Mouse (Mus musculus): ENCODE measurements around the gene Gas2l1. TPM values are rescaled to one million over a fixed set of nuclear protein-coding genes. Genes with fewer than 3 reads are reported as not detected.
A peak's percentile ranks its signal among the peaks of the same experiment; 100 is the strongest.
"Not testable (repeated sequence)": the region's sequence is repeated elsewhere in the genome, so short reads cannot be mapped to it uniquely, and the experiment has no call there.

Gene Gas2l1
- polyA plus RNA-seq, 1 experiment = 2.3 TPM

DNA sequence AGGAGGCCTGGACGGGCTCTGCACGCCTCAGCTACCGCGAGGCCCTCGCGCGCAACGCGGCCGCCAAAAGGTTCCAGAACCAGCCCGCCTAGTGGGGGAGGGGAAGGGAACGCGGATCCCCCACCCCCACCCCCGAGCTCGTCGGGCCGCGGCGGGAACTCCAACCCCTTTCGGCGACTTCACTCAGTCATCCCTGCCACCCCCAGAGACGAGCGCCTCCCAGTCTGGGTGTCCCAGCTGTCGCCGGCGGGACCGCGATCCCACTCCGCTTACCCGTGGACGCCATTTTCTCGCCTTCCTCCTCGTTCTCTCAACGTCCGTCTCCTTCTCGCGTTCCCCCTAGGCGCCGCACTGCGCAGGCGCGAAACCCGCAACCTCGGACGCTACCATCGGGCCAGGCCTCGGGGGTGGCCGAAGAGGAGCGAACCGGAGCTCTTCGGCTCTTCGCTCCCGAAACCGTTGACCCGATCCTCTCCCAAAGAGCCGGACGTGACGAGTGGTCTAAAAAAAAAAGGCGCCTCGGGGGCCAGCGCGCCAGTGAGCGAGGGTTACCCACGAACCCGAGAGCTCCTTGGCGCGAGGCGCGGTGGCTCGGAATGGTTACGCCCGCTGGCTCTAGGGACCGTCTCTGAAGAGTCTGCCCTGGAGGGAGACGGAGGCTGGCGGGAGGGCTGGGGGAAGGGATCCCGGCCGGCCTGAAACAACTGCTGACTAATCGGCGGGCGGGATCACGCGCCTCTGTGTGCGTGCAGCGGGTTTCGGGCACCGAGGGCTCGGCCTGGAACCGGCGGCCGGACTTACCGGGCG, 33.8 kb upstream of the Gas2l1 start, which contains the start of the genes Rhbdd3 and Ewsr1:
Gene Rhbdd3 (plus strand): TSS at position 191 of the 807 bp plus-strand sequence.
Gene Ewsr1 (minus strand): TSS at position 531 of the 807 bp plus-strand sequence.
- Histone ChIP-seq H3K4me3 (replicated peaks) (peak within 1 kb of the TSS; percentile 100), H3K9me3 (ENCODE audit: control insufficient read depth, low read length) (no peaks in the 10 kb centered on the region), H3K27me3 (ENCODE audit: control insufficient read depth) (no peaks in the 10 kb centered on the region), H3K36me3 (ENCODE audit: control insufficient read depth) (peaks cover 51% of the 10 kb centered on the region), H3K4me1 (ENCODE audit: control insufficient read depth) (peaks cover 55% of the 10 kb centered on the region)
- TF ChIP-seq GATA1 (IDR thresholded peaks at IDR 0.05; ENCODE audit: low read length) (peak; percentile 61), TAL1 (IDR thresholded peaks at IDR 0.05; ENCODE audit: low read length) (no peak)

DNA sequence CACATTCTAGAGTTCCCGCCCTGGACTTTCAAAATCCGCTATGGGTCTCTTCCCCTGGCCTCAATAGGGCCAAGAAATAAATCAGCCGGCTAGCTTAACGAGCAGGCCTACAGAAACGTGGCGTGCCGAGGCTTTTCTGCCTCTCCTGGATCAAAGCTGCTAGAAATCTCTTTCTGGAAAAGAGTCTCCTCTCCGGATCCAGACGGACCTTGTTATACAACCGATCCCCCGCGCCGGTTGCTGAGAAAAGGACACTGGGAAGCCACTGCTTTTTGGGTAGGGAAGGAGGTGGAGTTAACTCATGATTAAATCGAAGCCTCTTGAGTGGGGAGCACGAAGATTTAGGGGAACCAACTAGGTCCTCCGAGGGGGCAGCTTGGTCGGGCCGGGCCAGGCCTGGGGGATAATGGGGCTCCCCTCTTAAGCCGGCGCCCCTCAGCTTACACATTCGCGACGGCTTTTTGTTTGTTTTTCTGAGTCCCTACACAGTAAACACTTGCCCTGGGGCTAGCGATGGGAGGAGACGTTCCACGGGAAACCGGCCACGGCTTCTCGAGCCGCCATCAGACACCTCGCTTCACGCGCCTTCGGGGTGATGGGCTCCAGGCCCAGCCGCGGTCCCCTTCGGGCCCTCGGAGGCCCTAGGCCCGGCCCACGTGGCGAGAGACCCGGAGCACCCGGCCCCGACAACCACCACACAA, 33.1 kb upstream of the Gas2l1 start:
- H3K36me3 ChIP-seq (ENCODE audit: control insufficient read depth) = peaks cover 51% of the 10 kb centered on the region
- H3K4me1 ChIP-seq (ENCODE audit: control insufficient read depth) = peaks cover 54% of the 10 kb centered on the region
- H3K9me3 ChIP-seq (ENCODE audit: control insufficient read depth, low read length) = no peaks in the 10 kb centered on the region
- no peak for TF ChIP-seq GATA1 (IDR thresholded peaks at IDR 0.05; ENCODE audit: low read length)
- TF ChIP-seq TAL1 (IDR thresholded peaks at IDR 0.05; ENCODE audit: low read length) = no peak
- H3K27me3 ChIP-seq (ENCODE audit: control insufficient read depth) = no peaks in the 10 kb centered on the region
- peak overlapping the region; percentile 100 for H3K4me3 ChIP-seq (replicated peaks)

DNA sequence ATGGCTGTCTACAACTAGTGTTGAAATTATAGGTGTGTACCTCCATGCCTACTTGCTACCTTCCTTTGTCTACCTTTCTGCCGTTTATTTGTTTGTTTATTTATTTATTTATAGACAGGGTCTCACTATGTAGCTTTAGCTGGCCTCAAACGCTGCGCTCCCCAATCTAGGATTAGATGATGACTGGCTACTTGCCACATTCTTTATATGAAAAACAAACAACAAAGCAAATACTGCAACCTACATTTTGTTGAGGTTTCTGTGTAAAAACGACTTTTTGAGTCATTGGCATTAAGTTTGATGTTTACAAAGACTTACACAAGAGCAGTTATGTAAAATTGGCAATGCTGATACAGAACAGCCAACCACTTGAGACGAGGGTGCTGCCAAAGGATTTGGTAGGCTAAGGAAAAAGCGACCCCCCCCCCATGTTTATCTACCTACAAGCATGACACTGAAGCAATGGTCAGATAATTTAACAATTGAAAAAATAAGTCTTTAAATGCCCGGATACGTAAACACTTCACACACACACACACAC, 31.4 kb upstream of the Gas2l1 start:
- TF ChIP-seq GATA1 (IDR thresholded peaks at IDR 0.05; ENCODE audit: low read length) (no peak), TAL1 (IDR thresholded peaks at IDR 0.05; ENCODE audit: low read length) (no peak)
- peaks cover 45% of the 10 kb centered on the region for H3K4me1 ChIP-seq (ENCODE audit: control insufficient read depth)

DNA sequence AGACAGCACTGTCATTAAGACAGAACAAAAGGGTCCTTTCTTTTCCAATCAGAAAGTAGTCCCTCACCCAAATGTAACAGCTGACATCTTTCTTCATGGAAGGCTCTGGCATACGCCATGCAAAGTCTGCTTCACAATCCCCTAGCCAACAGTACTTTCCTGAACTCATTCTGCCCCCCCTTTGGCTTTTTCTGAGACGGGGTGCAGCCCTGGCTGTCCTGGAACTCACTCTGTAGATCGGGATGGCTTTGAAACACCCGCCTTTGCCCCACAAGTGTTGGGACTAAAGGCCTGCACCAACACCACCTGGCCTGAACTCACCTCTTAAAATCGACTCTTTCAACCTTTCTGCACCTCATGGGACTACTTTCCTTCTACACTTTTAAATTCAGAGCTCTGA, 30.8 kb upstream of the Gas2l1 start:
- Histone ChIP-seq H3K36me3 (ENCODE audit: control insufficient read depth) (peaks cover 63% of the 10 kb centered on the region), H3K4me3 (replicated peaks) (peak overlapping the region; percentile 100), H3K4me1 (ENCODE audit: control insufficient read depth) (peaks cover 39% of the 10 kb centered on the region), H3K9me3 (ENCODE audit: control insufficient read depth, low read length) (no peaks in the 10 kb centered on the region), H3K27me3 (ENCODE audit: control insufficient read depth) (no peaks in the 10 kb centered on the region)
- TF ChIP-seq TAL1 (IDR thresholded peaks at IDR 0.05; ENCODE audit: low read length) (no peak), GATA1 (IDR thresholded peaks at IDR 0.05; ENCODE audit: low read length) (no peak)

More for the DNA sequence above, 31.4 kb upstream of the Gas2l1 start:
- peak overlapping the region; percentile 100 for H3K4me3 ChIP-seq (replicated peaks)
- no peaks in the 10 kb centered on the region for H3K27me3 ChIP-seq (ENCODE audit: control insufficient read depth)
- peaks cover 61% of the 10 kb centered on the region for H3K36me3 ChIP-seq (ENCODE audit: control insufficient read depth)
- no peaks in the 10 kb centered on the region for H3K9me3 ChIP-seq (ENCODE audit: control insufficient read depth, low read length)

DNA sequence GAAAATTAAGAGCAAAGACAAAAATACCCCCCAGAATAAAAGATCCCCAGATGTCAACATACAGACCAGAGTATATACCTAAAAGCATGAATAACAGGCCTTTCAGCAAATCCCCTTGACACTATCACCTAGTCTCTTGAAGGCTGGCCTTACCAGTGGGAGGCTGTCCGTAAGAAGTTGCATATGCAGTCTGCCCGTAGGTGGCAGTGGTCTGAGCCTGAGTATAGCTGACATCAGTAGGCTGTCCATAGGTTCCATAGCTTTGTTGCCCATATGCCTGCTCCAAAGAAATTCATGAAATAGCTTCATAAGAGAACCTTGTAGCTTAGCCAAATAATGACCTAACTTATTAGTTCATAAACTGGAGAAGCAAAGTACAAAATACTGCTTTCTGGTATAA, 26.6 kb upstream of the Gas2l1 start:
- peaks cover 19% of the 10 kb centered on the region for H3K4me1 ChIP-seq (ENCODE audit: control insufficient read depth)
- TF ChIP-seq TAL1 (IDR thresholded peaks at IDR 0.05; ENCODE audit: low read length) (no peak), GATA1 (IDR thresholded peaks at IDR 0.05; ENCODE audit: low read length) (no peak)
- no peak overlapping the region for H3K4me3 ChIP-seq (replicated peaks)
- no peaks in the 10 kb centered on the region for H3K9me3 ChIP-seq (ENCODE audit: control insufficient read depth, low read length)
- H3K36me3 ChIP-seq (ENCODE audit: control insufficient read depth) = peaks cover 95% of the 10 kb centered on the region
- no peaks in the 10 kb centered on the region for H3K27me3 ChIP-seq (ENCODE audit: control insufficient read depth)

DNA sequence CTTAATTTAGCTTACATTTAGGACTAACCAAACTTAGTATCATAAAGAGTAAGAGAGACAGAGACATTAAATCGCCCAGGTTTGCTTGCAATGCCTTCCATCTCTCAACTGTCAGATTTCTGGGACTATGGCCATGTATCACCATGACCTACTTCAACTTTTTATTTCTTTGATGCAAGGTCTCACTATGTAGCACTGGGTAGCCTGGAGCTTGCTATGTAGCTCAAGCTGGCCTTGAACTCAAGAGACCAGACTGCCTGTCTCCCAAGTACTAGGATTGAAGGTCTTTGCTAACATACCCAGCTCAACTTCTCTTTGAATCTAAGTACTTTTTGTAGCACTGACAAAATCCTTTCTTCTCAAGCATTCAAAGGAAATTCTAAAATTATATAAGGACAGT, 24.0 kb upstream of the Gas2l1 start:
- H3K4me3 ChIP-seq (replicated peaks) = no peak overlapping the region
- H3K27me3 ChIP-seq (ENCODE audit: control insufficient read depth) = no peaks in the 10 kb centered on the region
- TF ChIP-seq GATA1 (IDR thresholded peaks at IDR 0.05; ENCODE audit: low read length) (no peak), TAL1 (IDR thresholded peaks at IDR 0.05; ENCODE audit: low read length) (no peak)
- peaks cover 100% of the 10 kb centered on the region for H3K36me3 ChIP-seq (ENCODE audit: control insufficient read depth)
- no peaks in the 10 kb centered on the region for H3K9me3 ChIP-seq (ENCODE audit: control insufficient read depth, low read length)
- H3K4me1 ChIP-seq (ENCODE audit: control insufficient read depth) = peaks cover 4% of the 10 kb centered on the region

DNA sequence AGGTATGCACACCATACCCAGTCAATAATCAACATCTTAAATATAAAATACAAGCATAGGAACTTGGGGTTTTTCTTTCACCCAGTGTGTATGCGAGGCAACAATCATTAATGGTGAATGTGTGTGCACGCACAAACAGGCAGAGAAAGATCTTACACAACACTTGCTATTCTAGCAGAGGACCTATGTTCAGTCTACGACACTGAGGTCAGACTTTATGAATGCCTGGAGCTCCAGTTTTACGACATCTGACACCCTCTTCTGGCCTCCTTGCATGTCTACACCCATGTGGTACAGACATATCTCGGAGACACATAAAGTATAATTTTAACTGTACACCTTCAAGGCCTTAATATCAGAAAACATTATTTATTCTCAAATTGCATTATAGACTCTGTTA, 11.7 kb upstream of the Gas2l1 start:
- H3K4me1 ChIP-seq (ENCODE audit: control insufficient read depth); H3K4me3 ChIP-seq (replicated peaks); H3K9me3 ChIP-seq (ENCODE audit: control insufficient read depth, low read length); H3K27me3 ChIP-seq (ENCODE audit: control insufficient read depth): not testable (repeated sequence)
- peaks cover 92% of the 10 kb centered on the region for H3K36me3 ChIP-seq (ENCODE audit: control insufficient read depth)

DNA sequence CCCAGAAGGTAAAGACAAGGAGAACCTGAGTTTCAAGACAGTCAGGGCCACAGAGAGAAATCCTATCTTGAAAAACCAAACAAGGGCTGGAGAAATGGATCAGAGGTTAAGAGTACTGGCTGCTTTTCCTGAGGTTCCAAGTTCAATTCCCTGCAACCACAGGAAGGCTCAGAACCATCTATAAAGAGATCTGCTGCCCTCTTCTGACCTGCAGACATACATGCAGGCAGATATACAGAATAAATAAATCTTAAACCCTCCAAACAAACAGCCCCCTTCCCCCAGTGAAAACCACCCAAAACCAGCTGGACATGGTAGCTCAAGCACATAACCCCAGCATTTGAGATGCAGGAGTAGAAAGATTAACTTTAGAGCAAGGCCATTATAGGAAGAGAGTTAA, 10.6 kb upstream of the Gas2l1 start:
- Histone ChIP-seq H3K9me3 (ENCODE audit: control insufficient read depth, low read length) (no peaks in the 10 kb centered on the region), H3K36me3 (ENCODE audit: control insufficient read depth) (peaks cover 92% of the 10 kb centered on the region), H3K4me3 (replicated peaks) (no peak overlapping the region), H3K27me3 (ENCODE audit: control insufficient read depth) (no peaks in the 10 kb centered on the region), H3K4me1 (ENCODE audit: control insufficient read depth) (no peaks in the 10 kb centered on the region)
- no peak for TF ChIP-seq GATA1 (IDR thresholded peaks at IDR 0.05; ENCODE audit: low read length)
- no peak for TF ChIP-seq TAL1 (IDR thresholded peaks at IDR 0.05; ENCODE audit: low read length)

DNA sequence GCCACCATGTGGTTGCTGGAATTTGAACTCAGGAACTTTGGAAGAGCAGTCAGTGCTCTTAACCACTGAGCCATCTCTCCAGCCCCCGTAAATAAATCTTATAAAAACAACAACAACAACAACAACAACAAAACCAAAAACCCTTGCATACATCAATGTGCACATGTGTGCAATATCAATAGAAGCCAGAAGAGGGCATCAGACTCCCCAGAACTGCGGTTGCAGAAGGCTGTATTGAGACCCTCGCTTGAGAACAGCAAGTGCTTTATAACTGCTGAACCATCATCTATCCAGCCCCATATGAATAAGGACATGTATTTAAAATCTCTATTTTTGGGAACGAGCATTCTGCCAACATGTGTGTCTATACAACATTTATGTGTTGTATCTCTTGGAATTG, 9.8 kb upstream of the Gas2l1 start:
- Histone ChIP-seq H3K9me3 (ENCODE audit: control insufficient read depth, low read length) (no peaks in the 10 kb centered on the region), H3K27me3 (ENCODE audit: control insufficient read depth) (no peaks in the 10 kb centered on the region), H3K4me3 (replicated peaks) (no peak overlapping the region), H3K4me1 (ENCODE audit: control insufficient read depth) (no peaks in the 10 kb centered on the region; the same call in 1 of the 2 replicates), H3K36me3 (ENCODE audit: control insufficient read depth) (peaks cover 92% of the 10 kb centered on the region)
- TF ChIP-seq TAL1 (IDR thresholded peaks at IDR 0.05; ENCODE audit: low read length) (no peak), GATA1 (IDR thresholded peaks at IDR 0.05; ENCODE audit: low read length) (no peak)
